Mouse (Mus musculus): ENCODE data around the gene Fndc1. TPM values are rescaled to one million over a fixed set of nuclear protein-coding genes. Genes with fewer than 3 reads are reported as not detected.

Fndc1 gene
- total and polyA plus RNA-seq, 2 experiments from 2014 or later: 5.6 to 8.5 TPM

- no peak overlapping the region for H3K4me2 ChIP-seq (ENCODE audit: low read depth)
- ATAC-seq: no peak
- no peak overlapping the region for H3K27ac ChIP-seq (ENCODE audit: low read depth, low read length)
- 74% methylated on average over 6 of the region's 6 CpGs for WGBS
- H3K27me3 ChIP-seq (ENCODE audit: insufficient read depth, low read length): no peaks in the 10 kb centered on the region
- no peaks in the 10 kb centered on the region for H3K9me3 ChIP-seq (ENCODE audit: low read length)
- no peak overlapping the region for H3K4me3 ChIP-seq (ENCODE audit: low read depth, low read length)
- H3K36me3 ChIP-seq (ENCODE audit: insufficient read depth): no peaks in the 10 kb centered on the region
- H3K4me1 ChIP-seq (ENCODE audit: insufficient read depth): no peaks in the 10 kb centered on the region
- no peak overlapping the region for H3K9ac ChIP-seq
- DNase-seq: no peak
- TF ChIP-seq CTCF (IDR thresholded peaks at IDR 0.05; ENCODE audit: low read depth): no peak
These were observed 109.2 kb downstream of the Fndc1 start for GRCm38 (mm10) chr17:7717945-7718344.

- ATAC-seq (no peak), DNase-seq (no peak)
- Histone ChIP-seq H3K4me1 (ENCODE audit: insufficient read depth) (no peaks in the 10 kb centered on the region), H3K4me2 (ENCODE audit: low read depth) (no peak overlapping the region), H3K4me3 (ENCODE audit: low read depth, low read length) (no peak overlapping the region), H3K27me3 (ENCODE audit: insufficient read depth, low read length) (no peaks in the 10 kb centered on the region), H3K9ac (no peak overlapping the region), H3K9me3 (ENCODE audit: low read length) (no peaks in the 10 kb centered on the region), H3K36me3 (ENCODE audit: insufficient read depth) (no peaks in the 10 kb centered on the region), H3K27ac (ENCODE audit: low read depth, low read length) (no peak overlapping the region)
- WGBS: 82% methylated on average over 2 of the region's 2 CpGs
- no peak for TF ChIP-seq CTCF (IDR thresholded peaks at IDR 0.05; ENCODE audit: low read depth)
These were observed 114.1 kb downstream of the Fndc1 start for GRCm38 (mm10) chr17:7713020-7713419.

GRCm38 (mm10) chr17:7707073-7707472, 120.0 kb downstream of the Fndc1 start:
- Histone ChIP-seq H3K27me3 (ENCODE audit: insufficient read depth, low read length) (no peaks in the 10 kb centered on the region), H3K36me3 (ENCODE audit: insufficient read depth) (no peaks in the 10 kb centered on the region), H3K27ac (ENCODE audit: low read depth, low read length) (no peak overlapping the region), H3K9ac (no peak overlapping the region), H3K4me2 (ENCODE audit: low read depth) (no peak overlapping the region), H3K4me3 (ENCODE audit: low read depth, low read length) (no peak overlapping the region), H3K9me3 (ENCODE audit: low read length) (no peaks in the 10 kb centered on the region), H3K4me1 (ENCODE audit: insufficient read depth) (no peaks in the 10 kb centered on the region)
- no peak for ATAC-seq
- no peak for TF ChIP-seq CTCF (IDR thresholded peaks at IDR 0.05; ENCODE audit: low read depth)
- no peak for DNase-seq
- WGBS: 71% methylated on average over 4 of the region's 4 CpGs

- no peak overlapping the region for H3K9ac ChIP-seq
- H3K9me3 ChIP-seq (ENCODE audit: low read length): no peaks in the 10 kb centered on the region
- H3K4me1 ChIP-seq (ENCODE audit: insufficient read depth): no peaks in the 10 kb centered on the region
- no peaks in the 10 kb centered on the region for H3K27me3 ChIP-seq (ENCODE audit: insufficient read depth, low read length)
- H3K27ac ChIP-seq (ENCODE audit: low read depth, low read length): no peak overlapping the region
- H3K4me3 ChIP-seq (ENCODE audit: low read depth, low read length): no peak overlapping the region
- no peaks in the 10 kb centered on the region for H3K36me3 ChIP-seq (ENCODE audit: insufficient read depth)
- ATAC-seq (no peak), DNase-seq (no peak)
- H3K4me2 ChIP-seq (ENCODE audit: low read depth): no peak overlapping the region
- no peak for TF ChIP-seq CTCF (IDR thresholded peaks at IDR 0.05; ENCODE audit: low read depth)
- WGBS: 88% methylated on average over 4 of the region's 4 CpGs
These were observed 136.8 kb downstream of the Fndc1 start for GRCm38 (mm10) chr17:7690271-7690670.

Small RNA genes lying within 50 kb of the gene (microRNA-seq; reads per million reads assigned to microRNA genes)
- gene Gm25872: 0 reads per million in 2 experiments

Other genes with a start within 250 kb of the Fndc1 start
- gene Tagap, start 98.7 kb upstream of the Fndc1 start, total RNA-seq (2014; rRNA removed): 0.23 and 0.62 TPM in 2 replicates
- gene Tagap, start 98.7 kb upstream of the Fndc1 start, polyA plus RNA-seq (2015; fragmentation: Nextera tagmentation; extraction: Ambion mirVana): 0.28 and 0.47 TPM in 2 replicates
- 21.3 and 21.5 TPM in 2 replicates for gene Rsph3a, start 118.3 kb upstream of the Fndc1 start, total RNA-seq (2014; rRNA removed)
- 56.9 and 63.6 TPM in 2 replicates for gene Rsph3a, start 118.3 kb upstream of the Fndc1 start, polyA plus RNA-seq (2015; fragmentation: Nextera tagmentation; extraction: Ambion mirVana)